Mouse (Mus musculus) liver, embryonic 14.5 days (tissue): ENCODE measurements around the gene Alox5.

Experiments
- CTCF ChIP-seq: IDR thresholded peaks from 2 replicates; pipeline ENCODE4 v1.5.1; 2016; ENCODE audit warnings: antibody characterized with exemption, low read depth, control low read depth
- EP300 ChIP-seq: IDR thresholded peaks from 2 replicates; pipeline ENCODE4 v1.6.1; 2016; ENCODE audit warnings: antibody characterized with exemption, low read depth

DNA sequence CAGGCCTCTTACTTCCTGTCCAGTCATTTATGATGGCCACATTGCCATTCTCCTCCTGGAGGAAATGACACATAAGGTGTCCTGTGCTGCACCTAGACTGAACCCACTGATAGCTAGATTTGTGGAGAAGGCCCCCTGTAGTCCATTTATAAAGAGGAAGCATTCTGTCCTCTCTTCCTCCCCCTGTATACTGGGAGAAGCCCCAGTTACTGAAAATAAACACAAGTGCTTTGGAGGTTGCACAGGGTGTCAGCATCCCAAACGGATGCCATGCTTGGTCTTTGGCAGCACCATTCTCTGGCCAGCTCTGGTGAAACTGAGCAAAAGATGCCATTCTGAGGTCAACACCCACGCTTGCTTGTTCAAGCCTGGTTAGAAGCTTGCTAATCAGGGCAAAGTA lies 1.7 kb downstream of the Alox5 start:
- no peak for TF ChIP-seq CTCF
- TF ChIP-seq EP300: no peak
